Mouse (Mus musculus) liver (tissue): ENCODE results near the gene Arhgef40.

Experiments used
- DNase-seq: peaks from one replicate; pipeline ENCODE4 v3.0.0-alpha.2; 2020; ENCODE audit warnings: mixed read lengths

Gene Arhgef40

GRCm38 (mm10) chr14:52005141-52005540 lies 20.6 kb downstream of the Arhgef40 start:
- DNase-seq = no peak

DNA sequence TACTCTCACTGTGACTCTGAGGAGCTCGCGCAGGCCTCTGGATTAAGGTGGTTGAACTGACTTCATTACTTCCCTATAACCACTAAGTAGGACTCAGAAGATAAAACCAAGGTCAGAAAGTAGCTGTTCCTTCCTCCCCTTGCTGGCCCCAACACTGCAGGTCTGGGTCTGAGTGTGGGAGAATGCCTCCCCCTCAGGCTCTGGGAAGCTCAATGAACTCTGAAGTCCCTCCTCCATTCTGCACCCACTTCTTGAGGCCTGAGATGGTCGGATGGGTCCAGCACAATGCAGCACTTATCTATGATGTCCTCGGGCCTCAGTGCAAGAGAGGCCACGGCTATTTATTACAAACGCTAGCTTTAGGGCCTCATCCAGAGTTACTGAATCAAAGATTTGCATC lies 21.1 kb downstream of the Arhgef40 start:
- DNase-seq = no peak

- no peak for DNase-seq
These were observed 21.7 kb downstream of the Arhgef40 start for GRCm38 (mm10) chr14:52006241-52006640.

DNA sequence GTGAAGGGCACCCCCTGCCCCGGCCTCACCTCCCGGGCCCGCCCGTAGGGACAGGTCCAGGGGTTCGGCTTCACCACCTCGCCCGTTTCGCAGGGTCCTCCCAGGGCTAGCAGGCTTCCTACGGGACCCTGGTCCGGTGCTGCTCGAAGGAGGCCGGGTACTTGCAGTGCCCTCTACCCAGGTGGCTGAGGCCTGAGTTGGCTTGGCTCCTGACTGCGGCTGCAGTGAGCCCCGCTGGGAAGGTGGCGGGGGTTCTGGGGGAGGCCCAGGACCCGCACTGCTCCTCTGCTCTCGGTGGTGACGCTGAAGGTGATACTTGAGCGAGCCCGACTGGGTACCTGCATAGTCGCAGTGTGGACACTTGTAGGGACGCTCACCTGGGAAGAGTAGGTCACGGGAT lies 22.3 kb downstream of the Arhgef40 start:
- no peak for DNase-seq

GRCm38 (mm10) chr14:52008321-52009203 lies 24.0 kb downstream of the Arhgef40 start:
- peak; percentile 89 for DNase-seq

DNA sequence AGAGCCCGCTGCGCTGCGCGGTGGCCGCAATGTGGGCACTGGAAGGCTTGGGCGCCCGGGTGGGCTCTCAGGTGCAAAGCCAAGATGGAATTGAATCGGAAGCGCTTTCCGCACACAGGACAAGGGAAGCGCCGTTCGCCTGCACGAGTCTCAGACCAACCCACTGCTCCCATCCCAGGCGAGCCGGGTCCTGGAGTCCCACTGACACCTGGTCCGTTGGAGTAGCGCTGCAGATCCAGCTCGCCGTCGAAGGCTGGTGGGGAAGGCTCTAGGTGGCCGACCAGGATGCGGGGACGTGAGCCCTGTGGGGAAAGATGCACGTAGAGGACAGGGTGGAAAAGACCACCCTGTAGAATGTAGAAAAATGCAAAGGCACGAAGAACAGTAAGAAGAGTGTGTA lies 24.8 kb downstream of the Arhgef40 start:
- no peak for DNase-seq

DNA sequence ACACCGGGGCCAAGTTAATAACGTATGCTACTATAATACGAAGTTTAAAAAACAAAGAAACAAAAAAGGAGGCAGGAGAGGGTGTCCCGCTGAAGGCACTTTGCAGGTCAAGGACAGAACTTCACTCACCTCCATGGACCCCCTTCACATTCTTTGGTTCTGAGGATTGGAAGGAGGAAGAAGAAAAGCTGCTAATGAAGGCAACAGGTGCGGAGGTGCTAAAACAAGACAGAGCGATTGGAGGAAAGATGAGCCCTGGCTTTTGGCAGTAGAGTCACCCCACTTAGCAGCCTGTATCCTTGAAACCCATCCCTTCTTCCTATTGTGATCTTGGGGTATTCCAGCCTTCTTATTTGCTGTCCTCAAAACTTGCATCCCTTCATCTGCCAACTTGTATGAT lies 25.3 kb downstream of the Arhgef40 start:
- DNase-seq = no peak

DNA sequence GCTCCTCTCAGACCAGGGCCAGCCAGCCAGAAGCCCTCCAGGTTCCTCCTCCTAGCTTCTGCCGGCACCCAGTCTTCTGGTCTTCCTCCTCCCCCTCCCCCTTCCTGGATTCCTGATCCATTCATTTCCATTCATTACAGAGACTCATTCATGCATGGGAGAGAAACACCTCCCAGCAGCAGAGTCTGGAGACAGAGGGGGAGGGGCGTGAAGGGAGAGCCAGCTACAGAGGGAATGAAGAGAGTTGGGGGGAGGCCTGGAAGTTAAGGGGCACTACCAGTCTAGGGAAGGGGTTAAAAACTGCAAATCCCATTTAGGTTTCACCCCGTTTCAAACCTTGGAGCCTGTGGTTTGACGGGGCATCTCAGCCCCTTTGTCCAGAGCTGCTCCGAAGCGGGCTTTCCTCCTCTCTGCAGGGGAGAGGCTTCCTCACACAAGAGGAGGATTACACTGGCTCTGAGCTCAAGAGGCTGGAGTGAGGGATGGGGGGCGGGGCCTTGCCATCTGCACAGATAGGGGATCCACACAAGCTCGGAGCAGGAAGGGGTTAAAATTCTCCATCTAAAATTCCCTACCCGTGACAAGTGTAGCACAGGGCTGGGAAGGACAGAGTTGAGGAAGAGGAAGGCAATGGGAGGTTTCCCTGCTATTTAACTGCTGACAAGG lies 26.1 kb downstream of the Arhgef40 start:
- no peak for DNase-seq

DNA sequence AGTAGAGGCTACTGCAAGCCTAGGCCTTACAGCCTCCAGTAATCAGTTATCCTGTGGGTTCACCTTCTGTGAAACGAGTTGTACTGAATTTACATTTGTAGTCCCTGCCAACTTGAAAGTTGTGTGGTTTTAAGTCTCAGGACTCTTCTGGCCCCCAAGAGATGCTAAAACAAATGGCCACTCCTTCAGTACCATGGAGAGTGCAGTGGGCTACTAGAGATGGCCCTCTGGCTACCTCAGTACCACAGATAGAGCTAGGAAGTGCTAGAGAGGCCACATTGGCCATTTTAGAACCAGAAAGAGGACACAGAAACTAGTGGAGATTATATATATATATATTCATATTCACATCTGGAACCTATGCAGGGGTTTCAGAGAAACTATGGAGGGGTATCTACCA lies 27.2 kb downstream of the Arhgef40 start:
- no peak for DNase-seq

GRCm38 (mm10) chr14:52012085-52012484 lies 27.6 kb downstream of the Arhgef40 start:
- DNase-seq = no peak

GRCm38 (mm10) chr14:52012553-52012952 lies 28.0 kb downstream of the Arhgef40 start:
- DNase-seq = no peak

GRCm38 (mm10) chr14:52013021-52013610 lies 28.6 kb downstream of the Arhgef40 start:
- DNase-seq = no peak

- DNase-seq = peak; percentile 56
These were observed 29.3 kb downstream of the Arhgef40 start for GRCm38 (mm10) chr14:52013771-52014219.

- no peak for DNase-seq
These were observed 29.8 kb downstream of the Arhgef40 start for GRCm38 (mm10) chr14:52014271-52014760.

GRCm38 (mm10) chr14:52014761-52015311 lies 30.3 kb downstream of the Arhgef40 start:
- DNase-seq = peak; percentile 76

DNA sequence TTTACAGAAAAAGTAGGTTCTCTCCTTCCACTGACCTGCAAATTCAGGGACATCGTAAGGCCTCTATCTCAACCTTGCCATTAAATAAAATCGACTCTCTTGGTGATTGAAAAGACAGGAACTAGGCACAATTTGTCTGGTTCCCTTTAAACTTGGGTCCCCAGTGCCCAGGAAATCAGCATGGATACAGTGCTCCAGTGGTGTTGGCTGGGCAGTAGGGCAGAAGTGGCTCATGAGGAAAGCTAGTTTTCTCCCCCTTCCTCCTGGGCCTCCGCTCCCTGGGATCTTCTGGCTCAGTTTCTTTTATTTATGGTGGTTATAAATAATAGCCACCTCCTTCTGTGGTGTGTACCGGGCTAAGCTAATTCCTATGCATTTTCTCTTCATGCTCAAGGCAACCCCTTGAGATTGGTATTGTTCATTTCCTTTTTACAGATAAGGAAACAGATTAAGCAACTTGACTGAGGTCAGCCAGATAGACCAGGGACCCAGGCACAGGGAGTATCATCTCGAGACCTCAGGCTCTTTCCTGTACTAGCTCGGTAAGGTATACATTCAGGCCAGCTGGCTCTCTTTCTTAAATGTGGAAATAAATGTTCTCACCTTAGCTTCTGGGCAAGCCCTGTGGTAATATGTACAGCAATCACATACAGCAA lies 31.1 kb downstream of the Arhgef40 start, which contains the start of gene Tmem253:
TSS of gene Tmem253 (plus strand) at position 214 of the 656 bp plus-strand sequence.
- DNase-seq = no peak

DNA sequence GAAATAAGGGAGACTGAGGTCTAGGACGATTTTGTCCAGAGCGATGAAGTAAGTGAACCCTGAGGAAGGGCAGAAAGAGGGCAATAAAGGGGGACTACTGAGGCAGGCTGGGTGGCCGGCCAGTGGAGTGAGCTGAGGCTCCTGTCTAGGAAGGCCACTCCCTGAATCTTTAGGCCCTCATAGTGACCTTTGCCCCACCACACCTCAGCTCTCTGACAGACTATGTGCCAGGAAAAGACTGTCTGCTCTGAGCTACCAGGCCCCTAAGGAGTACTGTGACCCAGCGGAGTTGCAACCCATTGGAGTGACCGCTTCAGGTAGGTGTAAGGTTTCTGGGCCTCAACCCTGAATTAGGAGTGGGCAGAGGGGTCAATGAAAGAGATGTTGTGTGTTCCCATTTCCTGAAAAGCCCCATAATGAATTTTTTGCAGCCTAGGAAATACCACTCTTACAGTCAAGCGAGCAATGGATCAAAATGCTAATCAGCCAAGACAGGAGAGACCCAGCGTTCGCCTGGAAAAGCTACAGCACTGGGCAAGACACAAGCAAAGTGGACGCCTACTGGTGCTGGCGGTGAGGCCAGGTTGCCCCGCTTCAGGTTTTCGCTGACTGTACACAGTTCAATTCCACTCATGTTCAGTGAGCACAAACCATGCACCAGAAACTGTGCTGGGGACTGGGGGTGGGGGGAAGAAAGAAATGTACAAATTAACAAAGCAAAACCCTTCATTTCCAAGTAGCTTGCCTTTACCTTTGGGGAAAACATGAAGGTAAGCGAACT lies 32.3 kb downstream of the Arhgef40 start:
- DNase-seq = no peak

DNA sequence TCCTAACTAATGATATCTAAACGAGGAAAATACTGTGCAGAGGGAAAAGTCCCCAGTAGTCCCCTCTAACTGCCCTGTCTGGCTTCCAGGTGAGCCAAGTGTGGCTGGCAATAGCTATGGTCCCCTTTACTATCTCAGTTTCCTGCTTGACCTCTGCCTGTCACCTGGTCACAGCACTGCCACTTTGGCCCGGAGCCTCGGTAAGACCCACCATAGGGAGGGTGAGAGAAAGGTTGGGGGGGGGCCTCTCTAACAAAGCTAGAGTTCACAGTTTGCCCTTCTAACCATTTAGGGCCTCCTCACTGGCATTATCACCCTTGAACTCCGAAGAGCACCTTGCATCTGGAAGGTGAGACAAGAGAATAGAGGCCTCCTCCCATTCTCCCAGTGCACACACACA lies 33.1 kb downstream of the Arhgef40 start:
- DNase-seq = no peak

GRCm38 (mm10) chr14:52018248-52019050 lies 33.9 kb downstream of the Arhgef40 start:
- no peak for DNase-seq

DNA sequence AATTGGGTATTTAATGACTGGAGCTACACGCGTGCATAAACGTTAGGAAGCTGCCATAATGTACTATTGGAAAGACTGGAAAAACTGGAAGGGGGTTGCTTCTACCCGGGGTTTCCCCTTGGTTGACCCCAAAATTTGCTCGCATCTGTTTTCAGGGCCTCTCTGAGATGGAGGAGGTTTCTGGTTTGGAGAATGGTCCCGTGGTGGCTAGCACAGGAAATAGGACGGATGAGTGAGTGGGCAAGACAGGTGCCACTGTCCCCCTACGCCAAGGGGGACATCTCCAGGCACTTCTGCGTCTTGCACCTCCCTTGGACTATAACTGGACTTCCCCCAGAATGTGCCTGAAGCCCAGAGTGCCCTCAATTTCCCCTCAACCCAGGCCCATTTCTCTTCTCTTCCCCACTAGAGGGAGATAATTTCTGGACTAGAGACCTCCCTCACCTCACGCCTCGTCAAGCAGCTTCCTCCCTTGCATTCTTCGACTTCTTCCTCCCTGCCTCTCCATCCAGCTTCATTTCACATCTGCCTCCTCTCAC lies 34.6 kb downstream of the Arhgef40 start:
- no peak for DNase-seq
